Mouse (Mus musculus) lung, postnatal 25 days (tissue): ENCODE data around the gene Cbx3.

ENCODE experiments used
- DNase-seq: peaks from one replicate; pipeline ENCODE4 v3.0.0; 2022; ENCODE audit warnings: low spot score

The Cbx3 gene

DNA sequence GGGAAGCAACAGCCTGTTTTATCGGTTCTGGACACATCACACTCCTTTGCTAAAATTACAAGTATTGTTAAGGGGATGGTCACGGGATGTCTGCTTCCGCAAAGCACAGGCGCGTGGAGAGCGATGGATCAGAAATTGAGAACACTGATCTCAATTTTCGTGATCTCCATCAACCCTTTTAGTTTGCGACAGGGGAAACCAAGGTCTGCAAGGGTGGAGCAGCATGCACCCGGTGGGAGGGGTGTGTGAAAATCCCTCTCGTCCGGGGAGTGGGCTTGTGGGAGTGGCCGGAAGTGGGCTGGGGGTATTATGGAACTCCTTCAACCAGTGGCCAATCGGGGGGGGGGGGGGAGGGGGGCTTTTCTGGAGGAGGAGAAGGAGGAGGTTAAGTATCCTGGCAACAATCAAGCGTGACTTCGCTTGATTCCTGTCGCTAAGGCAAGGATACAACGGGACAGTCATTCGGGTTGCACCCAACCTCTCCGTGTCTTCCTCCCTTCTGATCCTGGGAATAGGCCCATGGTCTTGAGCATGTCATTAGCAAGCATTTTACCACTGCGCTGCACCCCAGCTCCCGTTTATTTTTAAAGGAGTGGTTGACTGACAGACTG is 54.3 kb downstream of the Cbx3 start:
- no peak for DNase-seq

DNA sequence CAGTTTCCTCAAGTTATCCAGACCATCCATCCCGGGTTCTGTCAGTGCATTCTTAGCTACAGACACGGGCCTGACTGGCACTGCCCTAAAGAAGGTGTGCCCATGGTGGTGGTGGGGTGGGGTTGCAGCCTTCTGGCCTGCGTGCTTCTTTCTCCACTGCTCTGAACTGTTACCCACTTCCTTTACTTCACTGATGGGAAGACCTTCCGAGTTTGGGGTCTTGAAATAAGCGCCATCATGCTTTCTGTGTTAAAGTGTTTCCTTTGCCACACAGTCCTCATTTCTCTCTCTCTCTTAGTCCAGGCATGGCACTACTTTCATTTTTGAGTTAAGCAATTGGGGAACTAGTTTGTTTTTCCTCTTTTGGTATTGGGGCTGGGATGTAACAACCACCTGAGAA is 54.8 kb downstream of the Cbx3 start:
- DNase-seq: no peak

DNA sequence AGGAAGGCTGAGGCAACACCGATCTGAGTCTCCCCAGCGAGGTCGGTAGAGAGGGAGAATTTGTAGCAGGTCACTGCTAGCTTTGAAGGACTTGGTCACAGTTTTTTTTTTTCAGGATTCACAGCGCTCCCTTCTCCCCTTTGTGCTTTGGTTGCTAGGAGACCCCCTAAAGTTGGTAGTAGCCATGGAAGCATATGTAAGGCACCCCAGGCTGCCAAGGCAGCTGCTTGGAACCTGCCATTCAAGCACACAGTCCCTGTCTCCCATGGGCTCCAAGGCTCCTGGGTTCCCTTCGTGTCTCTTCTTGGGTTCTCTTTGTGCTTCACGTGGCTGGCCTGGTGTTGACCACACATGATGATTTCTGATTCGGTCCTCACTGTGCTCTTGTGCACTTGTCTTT is 59.3 kb downstream of the Cbx3 start:
- DNase-seq: no peak
